Mouse (Mus musculus) embryonic fibroblast, embryonic 13.5 days (primary cell): Measurements from ENCODE around the gene Klhdc4. TPM values are rescaled to one million over a fixed set of nuclear protein-coding genes. Genes with fewer than 3 reads are reported as not detected.

ENCODE experiments used
- H3K27ac ChIP-seq: 2 replicates; pipeline ENCODE4 v1.5.1; 2012; ENCODE audit warnings: low read length, control low read depth, inconsistent platforms; ENCODE audit not compliant: insufficient read depth
- H3K4me1 ChIP-seq: 2 replicates; pipeline ENCODE4 v1.6.1; 2011; ENCODE audit warnings: low read length; ENCODE audit not compliant: control insufficient read depth, insufficient read depth
- H3K4me3 ChIP-seq: 2 replicates; pipeline ENCODE4 v1.5.1; 2011; ENCODE audit warnings: mild to moderate bottlenecking, control low read depth, low read length; ENCODE audit not compliant: insufficient read depth
- CTCF ChIP-seq: IDR thresholded peaks from 2 replicates; pipeline ENCODE4 v1.5.1; 2011; ENCODE audit warnings: mild to moderate bottlenecking, control low read depth, low read length, moderate library complexity, borderline replicate concordance; ENCODE audit not compliant: insufficient read depth
- POLR2A ChIP-seq: IDR thresholded peaks from 2 replicates; pipeline ENCODE4 v1.6.1; 2011; ENCODE audit warnings: low read depth, mild to moderate bottlenecking, control low read depth, low read length, moderate library complexity
- polyA plus RNA-seq: library from polyadenylated mRNA; stranded (reverse); fragments of >200 nt; gene quantifications from 2 replicates; pipeline ENCODE4 v1.2.4, GENCODE M21; 2011; ENCODE audit warnings: low read depth; ENCODE audit not compliant: missing spikeins, insufficient read length

Klhdc4 gene
- polyA plus RNA-seq, 1 experiment = 26.4 TPM

DNA sequence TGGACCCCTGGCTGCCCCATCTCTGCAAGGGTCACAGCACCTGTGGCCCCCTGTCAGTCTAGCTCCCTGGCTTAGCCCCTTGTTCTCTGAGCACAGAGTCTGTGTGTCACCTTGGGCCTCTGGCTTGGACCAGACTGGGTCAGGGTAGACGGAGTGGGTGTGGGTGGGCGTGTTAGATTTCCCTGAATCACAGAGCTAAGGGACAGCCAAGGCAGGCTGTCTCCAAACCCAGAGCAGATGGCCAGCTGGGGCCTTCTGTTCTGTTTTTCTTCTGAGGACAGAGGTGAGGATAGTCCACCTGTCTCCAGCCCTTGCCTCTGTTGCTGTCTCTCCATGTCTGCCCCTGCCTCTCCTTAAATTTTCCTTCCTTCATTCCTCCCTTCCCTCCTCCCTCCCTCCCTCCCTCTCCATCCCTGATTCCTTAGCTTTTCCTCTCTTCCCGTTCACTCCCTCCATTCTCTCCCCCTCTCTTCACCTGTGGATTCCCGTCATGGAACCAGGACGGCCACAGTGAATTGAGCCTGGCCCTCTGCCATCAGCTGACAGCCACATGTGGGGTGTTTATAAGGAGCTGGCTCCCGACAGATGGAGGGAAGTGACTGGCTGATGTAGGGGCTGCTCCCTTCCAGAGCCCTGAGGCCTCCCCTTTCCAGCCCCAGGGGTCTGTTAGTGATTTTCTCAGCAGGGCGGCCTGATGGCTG lies 66.2 kb downstream of the Klhdc4 start:
- Histone ChIP-seq H3K27ac (no peak overlapping the region), H3K4me1 (no peaks in the 10 kb centered on the region), H3K4me3 (no peak overlapping the region)
- TF ChIP-seq POLR2A = no peak
- TF ChIP-seq CTCF = no peak

DNA sequence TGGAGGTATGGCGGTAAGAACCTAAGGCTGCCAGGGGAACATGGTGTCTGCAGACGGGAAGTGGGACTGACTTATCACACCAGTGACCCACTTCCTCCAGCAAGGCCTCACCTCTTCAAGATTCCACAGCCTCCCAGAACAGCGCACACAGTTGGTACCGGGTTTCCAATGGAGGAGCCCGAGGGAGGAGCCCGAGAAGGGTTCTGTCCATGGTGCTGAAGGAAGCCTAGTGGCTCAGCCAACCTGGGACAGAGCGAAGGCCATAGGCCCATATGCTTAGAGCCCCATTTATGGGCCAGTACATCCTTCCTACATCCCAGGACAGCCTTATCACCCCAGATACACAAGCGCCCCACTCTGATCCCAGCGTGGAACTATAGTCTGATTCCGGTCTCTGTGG lies 67.9 kb downstream of the Klhdc4 start:
- no peak for TF ChIP-seq CTCF
- TF ChIP-seq POLR2A = no peak
- H3K27ac ChIP-seq = no peak overlapping the region
- H3K4me3 ChIP-seq = no peak overlapping the region
- no peaks in the 10 kb centered on the region for H3K4me1 ChIP-seq

GRCm38 (mm10) chr8:121760484-121760883 lies 68.9 kb downstream of the Klhdc4 start:
- no peak overlapping the region for H3K4me3 ChIP-seq
- no peaks in the 10 kb centered on the region for H3K4me1 ChIP-seq
- TF ChIP-seq CTCF (no peak), POLR2A (no peak)
- no peak overlapping the region for H3K27ac ChIP-seq

DNA sequence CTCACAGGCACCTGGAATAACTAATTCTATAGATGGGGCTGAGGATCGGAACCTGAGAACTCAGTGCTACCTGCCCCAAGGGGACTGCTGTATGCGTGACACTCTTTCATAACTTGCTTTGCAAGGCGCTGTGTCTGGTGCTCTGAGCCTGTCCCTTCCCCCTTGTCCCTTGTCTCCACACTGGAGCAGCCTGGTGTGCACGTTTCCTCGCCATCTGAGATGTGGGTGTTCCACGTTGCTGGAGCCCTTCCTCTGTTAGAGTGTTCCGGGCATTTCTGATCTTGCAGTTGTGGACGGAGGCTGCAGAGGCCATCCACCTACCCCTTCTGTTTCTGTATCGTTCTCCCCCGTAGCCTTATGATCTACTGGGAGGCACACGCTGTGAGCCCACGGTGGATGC lies 70.9 kb downstream of the Klhdc4 start:
- TF ChIP-seq POLR2A (no peak), CTCF (no peak)
- Histone ChIP-seq H3K4me1 (no peaks in the 10 kb centered on the region), H3K4me3 (no peak overlapping the region), H3K27ac (no peak overlapping the region)

DNA sequence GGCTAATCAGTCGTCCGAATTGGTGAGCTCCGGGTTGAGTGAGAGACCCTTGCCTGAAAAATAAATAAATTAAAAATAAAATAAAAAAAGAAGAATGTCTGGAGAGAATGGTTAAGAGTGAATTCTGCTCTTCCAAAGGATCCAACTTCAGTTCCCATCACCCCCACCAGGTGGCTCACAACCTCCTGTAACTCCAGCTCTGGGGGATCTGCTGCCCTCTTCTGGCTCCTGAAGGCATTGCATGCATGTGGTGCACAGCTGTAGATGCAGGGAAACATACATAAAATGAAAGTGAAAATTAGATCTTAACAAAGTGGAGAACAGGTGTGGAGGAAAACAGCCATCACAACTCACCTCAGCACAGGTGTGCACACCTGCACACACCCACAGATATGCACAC lies 78.0 kb downstream of the Klhdc4 start:
- no peaks in the 10 kb centered on the region for H3K4me1 ChIP-seq
- H3K27ac ChIP-seq = no peak overlapping the region
- H3K4me3 ChIP-seq = no peak overlapping the region
- no peak for TF ChIP-seq POLR2A
- TF ChIP-seq CTCF = peak; percentile 85

- H3K4me1 ChIP-seq = no peaks in the 10 kb centered on the region
- no peak for TF ChIP-seq POLR2A
- no peak for TF ChIP-seq CTCF
- H3K27ac ChIP-seq = no peak overlapping the region
- no peak overlapping the region for H3K4me3 ChIP-seq
These were observed 78.9 kb downstream of the Klhdc4 start for GRCm38 (mm10) chr8:121750512-121750911.

- TF ChIP-seq CTCF = no peak
- no peak for TF ChIP-seq POLR2A
- Histone ChIP-seq H3K27ac (no peak overlapping the region), H3K4me3 (no peak overlapping the region), H3K4me1 (no peaks in the 10 kb centered on the region)
These were observed 79.9 kb downstream of the Klhdc4 start for GRCm38 (mm10) chr8:121749501-121749900.

Other genes starting within 250 kb of the Klhdc4 start
- gene Map1lc3b, start 239.2 kb downstream of the Klhdc4 start, polyA plus RNA-seq = 141 and 152 TPM in 2 replicates
- gene Zcchc14, start 176.7 kb downstream of the Klhdc4 start, polyA plus RNA-seq = 55.5 and 64.8 TPM in 2 replicates
- gene Jph3, start 99.9 kb downstream of the Klhdc4 start, polyA plus RNA-seq = not detected in 2 replicates
- 125 and 185 TPM in 2 replicates for gene Slc7a5, start 78.1 kb upstream of the Klhdc4 start, polyA plus RNA-seq
- 0.53 and 3.5 TPM in 2 replicates for gene Car5a, start 115.3 kb upstream of the Klhdc4 start, polyA plus RNA-seq
- 32.1 and 38.9 TPM in 2 replicates for gene Banp, start 120.2 kb upstream of the Klhdc4 start, polyA plus RNA-seq